Mouse (Mus musculus): Measurements from ENCODE around the gene Qrsl1. TPM values are rescaled to one million over a fixed set of nuclear protein-coding genes. Genes with fewer than 3 reads are reported as not detected.

The Qrsl1 gene
- total RNA-seq, 2 experiments from 2014 or later: 28.0 to 31.5 TPM

Other genes starting within 250 kb of the Qrsl1 start
- gene Rtn4ip1, start 62 bp upstream of the Qrsl1 start, total RNA-seq (2021): 10 to 100 TPM; 49.5 to 50.5 TPM
- gene Crybg1, start 247.1 kb upstream of the Qrsl1 start, total RNA-seq (2021): 1 to 10 TPM; 2.1 to 3.0 TPM

Data from heart, postnatal 14 days (tissue).